Mouse (Mus musculus) monocyte, adult 5-6 weeks (primary cell): Measurements from ENCODE around the gene Exph5. TPM values are rescaled to one million over a fixed set of nuclear protein-coding genes. Genes with fewer than 3 reads are reported as not detected.

ENCODE experiments used
- ATAC-seq: fragments of 153-309, 156-312 bp; replicated peaks from 2 replicates; pipeline ENCODE4 v1.8.0; 2017; ENCODE audit warnings: mild to moderate bottlenecking; ENCODE audit not compliant: low TSS enrichment, insufficient number of reproducible peaks, severe bottlenecking, poor library complexity, low FRiP score
- total RNA-seq: library from RNA; stranded (forward); fragments of 200-1000, 200-491, 200-594 nt; gene quantifications from 3 replicates; pipeline ENCODE4 v1.2.3, GENCODE M21; 2017

Exph5 gene
- total RNA-seq, 1 experiment from 2014 or later: not detected

GRCm38 (mm10) chr9:53307904-53308303 lies 6.4 kb downstream of the Exph5 start:
- no peak for ATAC-seq

DNA sequence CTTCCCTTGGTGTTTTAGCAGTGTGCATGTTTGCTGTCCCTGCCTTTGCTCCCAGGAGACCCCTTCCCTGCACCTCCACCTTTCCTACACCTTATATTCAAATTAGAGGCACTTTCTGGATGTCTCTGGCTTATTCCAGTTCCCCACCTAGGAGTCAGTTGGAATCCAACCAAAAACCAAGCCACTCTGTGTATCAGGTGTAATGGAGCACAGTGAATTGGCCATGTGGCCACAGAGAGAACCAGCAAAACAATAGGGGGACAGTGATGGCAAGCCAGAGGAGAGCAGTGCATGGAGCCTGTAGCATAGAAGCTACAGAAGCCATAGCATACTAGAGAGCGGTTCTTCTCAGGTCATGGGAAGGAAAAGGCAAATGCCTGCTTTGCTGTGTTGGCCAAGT lies 11.5 kb downstream of the Exph5 start:
- no peak for ATAC-seq

DNA sequence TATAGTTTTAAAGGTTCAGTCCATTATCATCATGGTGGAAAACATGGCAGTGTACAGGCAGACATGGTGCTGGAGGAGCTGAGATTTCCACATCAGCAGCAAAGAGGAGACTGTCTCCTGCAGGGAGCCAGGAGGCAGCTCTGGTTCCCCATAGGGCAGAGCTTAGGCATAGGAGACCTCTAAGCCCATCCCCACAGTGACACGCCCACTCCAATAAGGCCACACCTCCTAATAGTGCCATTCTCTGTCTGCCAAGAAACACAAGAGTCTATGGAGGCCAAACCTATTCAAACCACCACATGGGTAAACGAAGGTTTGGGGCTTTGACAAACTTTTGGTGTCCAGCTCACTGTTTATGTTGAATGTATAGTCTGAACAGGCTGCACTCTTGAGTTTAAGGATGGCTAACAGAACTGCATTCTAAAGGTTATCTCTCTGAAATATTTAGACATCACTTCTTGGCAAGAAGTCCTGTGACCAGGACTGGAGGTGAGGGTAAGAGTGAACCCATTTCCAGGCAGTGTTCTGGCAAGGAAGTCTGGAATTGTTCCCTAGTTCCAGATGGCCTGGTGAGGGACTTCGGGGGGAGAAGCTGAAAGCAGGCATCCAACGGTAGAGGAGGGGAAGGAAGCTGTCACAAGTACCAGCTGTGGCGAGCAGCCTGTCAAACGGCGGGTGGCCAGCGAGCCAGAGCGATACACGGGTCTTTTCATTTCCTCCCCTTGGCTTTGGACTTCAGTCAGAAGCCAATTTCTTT lies 19.6 kb downstream of the Exph5 start:
- no peak for ATAC-seq

DNA sequence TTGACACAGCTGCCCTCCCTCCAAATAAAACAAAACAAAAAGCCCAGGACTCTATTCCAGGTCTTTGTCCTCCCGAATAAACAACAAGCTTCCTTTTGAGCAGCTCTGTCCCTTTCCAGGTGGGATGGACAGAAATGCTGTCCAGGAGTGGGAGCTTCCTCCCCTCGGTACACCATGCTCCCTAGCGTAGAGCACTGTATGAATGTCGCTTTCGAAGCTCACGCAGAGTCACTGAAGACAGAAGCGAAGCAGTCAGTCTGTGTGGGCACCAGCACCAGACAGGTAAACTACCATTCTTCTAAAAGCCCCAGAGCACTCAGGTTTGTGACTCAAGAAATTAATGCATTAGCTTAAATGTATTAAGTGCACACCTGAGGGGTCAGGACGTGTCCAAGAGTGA lies 20.2 kb downstream of the Exph5 start:
- no peak for ATAC-seq

DNA sequence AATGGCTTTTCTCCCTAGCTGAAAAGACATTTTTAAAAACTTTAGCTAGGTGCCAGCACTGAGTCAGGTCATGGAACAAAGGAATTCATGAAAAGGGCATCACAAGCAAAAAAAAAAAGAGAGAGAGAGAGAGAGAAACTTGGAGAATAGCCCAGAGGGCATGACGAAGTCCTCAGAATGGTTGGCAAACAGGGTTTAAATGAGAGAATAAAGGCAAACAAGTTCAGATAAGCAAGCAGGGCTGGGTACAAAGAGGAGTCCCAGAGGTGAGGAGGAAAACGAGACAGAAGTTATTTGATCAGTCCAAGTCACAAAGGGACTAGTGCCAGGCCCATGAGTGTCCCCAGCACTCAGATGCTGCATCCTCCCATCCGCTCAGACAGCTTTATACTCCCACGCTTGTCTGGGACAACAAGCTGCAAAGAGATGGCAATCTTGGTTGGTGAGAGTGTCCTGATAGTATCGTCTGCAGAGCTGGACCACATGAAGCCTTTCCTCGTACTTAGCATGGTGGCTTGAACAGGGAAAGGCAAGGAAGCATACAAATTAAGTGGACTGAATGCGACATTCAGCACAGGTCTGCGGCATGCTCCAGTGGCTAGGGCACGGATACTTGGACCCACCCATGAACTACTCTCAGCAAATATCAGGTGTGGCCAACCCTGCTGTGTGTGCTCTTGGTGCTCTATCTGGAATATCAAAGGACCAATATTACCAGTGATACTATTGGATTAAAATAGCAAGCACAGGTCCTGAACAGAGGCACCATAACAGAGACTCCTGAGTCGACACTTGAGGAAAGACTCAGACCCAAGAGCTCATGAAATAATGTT lies 22.2 kb downstream of the Exph5 start:
- no peak for ATAC-seq

DNA sequence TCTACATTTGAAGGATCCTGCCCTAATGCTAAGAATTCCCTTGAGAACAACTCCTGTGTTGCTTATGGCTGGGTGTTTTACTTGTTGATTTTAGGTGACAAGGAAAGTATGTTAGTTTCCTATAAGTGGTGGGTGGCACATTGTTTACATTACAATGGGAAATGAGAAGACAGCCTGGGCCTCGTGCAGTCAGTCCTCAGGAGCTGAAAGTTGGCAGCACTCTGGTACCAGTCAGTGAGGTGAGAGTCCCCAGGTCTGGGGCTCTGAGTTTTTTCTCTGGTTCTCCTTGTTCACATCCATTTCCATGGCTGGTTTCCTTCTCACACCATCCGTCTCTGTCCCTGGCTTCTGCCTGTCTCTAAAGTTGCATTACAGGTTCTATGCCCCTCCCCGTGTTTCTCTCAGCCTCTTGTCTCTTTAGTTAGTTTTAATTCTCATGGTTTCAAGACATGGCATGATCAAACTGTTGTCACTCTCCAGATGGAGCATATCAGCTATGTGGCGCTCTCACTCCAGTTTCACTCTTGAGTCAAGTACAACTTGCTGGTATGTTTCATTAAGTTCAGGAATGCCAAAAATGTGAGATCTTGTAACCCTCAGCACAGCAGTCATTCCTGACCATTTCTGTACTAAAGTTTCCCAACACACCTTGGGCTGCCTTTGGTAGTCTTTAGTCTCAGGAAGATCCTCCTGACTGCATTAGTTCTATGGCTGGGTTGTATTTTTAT lies 24.1 kb downstream of the Exph5 start:
- no peak for ATAC-seq

DNA sequence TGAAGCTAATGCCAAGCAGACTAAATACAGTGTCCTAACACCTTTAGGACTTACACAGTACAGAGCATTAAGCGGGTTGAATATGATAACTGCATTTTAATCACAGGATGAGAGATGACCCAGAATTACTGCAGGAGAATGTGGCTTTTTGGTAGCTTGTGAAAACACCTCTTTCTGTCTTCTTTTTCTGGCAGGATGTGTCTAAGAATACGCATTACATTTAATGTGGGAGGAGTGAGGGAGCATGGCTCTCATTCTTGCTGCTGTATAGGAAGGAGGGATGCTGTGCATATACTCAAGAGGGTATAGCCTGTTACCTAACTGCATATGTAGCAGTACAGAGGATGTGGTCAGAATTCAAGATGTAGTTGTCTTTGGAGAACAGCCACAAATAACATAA lies 26.7 kb downstream of the Exph5 start:
- no peak for ATAC-seq

DNA sequence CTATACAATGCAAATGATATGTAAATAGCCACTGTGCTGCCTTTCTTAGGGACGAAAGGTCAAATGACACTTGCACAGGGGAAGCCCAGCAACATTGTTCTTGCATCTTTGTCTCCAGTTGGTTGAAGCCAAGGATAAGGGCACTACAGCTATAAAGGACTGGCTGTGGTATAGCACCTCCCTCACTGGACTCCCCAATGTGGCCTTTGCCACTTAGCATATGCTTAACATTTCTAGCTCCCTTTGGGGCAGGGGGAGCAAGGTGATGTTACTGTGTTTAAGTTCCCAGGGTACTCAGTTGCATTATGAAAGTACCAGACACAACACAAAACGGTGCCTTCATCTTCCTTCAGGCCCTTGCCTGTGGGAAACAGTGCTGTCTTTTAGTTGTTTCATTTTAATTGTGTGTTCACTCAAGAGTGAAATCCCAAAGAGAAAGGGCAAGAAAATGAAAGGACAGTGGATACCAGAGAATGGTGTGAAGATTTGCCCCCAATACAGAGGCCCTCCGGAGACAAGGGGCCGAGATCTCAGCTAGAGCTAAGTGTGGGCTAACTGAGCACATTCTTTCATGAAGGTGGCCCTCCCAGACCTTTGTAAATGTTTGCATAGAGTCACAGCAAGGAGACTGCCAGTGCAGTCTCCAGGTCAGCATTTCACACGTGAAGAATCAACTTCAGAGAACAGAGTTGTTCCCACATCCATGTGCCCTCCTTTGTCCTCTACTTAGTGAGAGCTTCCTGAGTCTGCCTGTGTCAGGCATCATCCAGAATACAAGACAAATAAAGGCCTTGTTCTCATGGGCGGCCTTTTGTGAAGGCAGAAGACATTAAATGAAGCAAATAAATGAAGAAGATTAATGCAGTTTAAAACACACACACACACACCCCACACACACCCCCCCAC lies 28.1 kb downstream of the Exph5 start:
- no peak for ATAC-seq

- no peak for ATAC-seq
Observed at GRCm38 (mm10) chr9:53330247-53330646, 28.8 kb downstream of the Exph5 start.

GRCm38 (mm10) chr9:53333436-53333835 lies 32.0 kb downstream of the Exph5 start:
- no peak for ATAC-seq

DNA sequence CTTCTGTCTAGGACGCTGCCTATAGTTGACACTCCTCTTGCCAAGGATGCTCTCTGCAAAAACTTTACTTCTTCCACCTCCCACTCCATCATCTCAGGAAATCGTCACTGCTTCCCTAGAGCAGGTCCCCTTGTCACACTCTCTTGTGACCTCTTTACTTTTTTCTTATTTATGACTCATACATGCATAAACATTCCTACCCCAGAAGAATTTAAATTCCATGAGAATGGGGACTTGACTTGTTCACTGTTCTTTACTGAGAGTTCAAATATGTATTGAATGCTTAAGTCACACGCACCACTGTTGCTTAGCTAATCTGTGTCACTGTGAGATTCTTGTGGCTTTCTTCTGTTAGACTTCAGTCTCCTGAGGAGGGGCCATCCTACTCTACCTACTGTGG lies 33.7 kb downstream of the Exph5 start:
- ATAC-seq: no peak

DNA sequence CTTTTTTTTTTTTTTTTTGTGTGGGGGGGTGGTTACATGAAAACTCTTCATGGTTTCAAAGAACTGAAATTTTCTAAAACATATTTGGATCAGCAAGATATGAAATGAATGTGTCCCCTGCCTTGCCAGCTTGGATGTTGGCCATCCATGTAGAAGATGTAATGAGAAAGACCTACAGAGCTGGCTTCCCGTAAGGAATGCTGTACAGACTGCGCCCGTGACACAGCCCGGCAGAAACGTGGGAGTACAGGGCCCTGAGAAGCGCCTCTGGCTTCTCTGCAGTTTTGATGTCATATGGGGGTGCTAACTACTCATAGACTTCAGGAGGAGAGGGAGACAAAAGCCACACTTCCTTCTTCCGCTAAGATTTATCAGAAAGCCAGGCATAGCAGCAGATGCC lies 38.1 kb downstream of the Exph5 start:
- ATAC-seq: no peak

DNA sequence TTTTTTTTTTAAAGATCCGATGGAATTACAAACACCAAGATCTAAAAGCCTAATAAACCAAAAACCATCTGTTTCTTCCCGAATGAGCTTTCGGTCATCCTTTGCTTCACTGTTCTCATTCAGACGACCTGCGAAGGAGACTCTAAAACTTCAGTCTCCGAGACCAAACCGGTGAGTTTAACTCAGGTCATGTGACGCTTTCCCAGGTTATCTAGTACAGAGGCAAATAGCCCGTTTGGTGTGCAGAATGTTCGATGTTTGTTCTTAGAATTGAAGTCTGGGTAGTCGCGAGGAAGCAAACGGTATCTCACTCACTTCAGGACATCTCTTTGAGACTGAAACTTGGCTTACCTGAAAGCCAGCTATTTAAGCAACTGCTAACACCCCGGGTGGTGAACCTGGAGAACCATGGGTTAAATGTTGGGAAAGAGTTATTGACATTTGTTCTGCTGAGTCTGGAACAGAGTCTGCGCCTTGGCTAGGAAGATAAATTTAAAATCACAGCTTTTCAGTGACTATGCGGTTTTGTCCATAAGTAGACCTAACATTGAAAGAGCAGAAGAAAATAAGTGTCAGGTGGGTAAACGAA lies 39.0 kb downstream of the Exph5 start:
- no peak for ATAC-seq

GRCm38 (mm10) chr9:53340969-53341368 lies 39.5 kb downstream of the Exph5 start:
- ATAC-seq: no peak

DNA sequence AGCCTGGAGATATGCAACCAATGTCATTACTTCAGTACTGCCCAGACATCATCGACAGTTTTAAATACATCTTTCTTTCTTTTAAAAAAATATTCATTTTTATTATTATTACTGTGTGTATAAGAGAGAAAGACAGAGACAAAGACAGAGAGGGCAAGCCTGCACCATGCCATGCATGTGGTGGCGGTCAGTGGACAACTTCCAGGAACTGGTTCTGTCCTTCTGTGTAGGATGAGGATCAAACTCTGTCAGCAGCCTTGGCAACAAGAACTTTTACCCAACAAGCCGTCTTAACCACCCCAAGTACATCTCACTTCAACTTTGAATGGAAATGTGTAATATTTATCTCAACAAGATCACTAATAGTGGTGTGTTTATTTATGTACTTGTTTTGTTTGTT lies 40.5 kb downstream of the Exph5 start:
- no peak for ATAC-seq

DNA sequence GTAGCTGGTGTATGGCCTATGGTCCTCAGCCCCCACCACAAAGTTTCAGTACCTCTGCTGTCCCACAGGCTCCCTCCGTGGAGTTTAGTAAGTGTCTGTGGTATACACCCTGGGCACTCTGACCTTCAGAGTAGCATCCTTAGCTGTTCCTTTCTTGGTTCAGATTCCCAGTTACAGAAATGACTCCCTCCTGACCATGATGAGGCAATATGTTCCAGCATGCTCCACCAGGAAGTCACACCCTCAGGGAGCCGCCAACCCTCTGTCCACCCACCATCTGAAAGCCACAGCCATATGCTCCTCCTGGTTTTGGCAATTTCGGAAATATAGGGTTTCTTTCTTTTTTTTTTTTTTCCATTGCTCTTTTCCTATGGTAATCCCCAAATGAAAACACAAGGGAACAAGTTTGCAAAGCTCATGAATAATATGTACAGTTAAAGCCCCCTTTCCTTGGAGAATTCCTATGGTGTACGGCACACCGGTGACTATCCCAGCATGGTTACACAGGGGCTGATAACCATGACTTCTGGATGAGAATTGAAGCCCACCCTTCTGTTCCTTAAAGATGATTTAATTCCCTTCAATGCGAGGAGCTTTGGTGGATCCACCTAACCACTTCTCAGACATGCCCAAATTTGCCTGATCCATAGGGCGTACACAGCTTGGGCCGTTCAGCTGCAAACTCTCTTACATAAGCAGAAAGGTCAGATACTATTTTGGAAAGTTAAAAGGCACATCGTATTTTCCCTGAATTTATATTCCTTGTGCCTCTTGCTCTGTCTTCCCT lies 43.4 kb downstream of the Exph5 start:
- no peak for ATAC-seq

DNA sequence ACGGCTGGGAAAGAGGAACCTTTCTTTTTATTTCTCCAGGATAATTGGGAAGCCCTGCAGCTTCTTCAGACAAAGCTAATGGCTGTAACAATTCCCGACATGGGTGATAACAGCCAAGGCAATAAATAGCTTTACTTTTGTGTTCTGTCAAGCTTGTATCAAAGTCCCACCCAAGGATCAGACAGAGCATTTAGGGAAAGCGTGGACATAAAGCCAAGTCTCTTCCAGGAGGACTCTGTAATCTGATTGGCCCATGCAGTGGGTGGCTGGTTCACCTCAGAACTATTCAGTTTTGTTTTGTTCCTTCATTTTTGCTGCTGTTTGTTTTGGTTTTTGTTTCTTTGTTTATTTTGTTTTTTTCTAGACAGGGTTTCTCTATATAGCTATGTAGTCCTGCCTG lies 44.3 kb downstream of the Exph5 start:
- no peak for ATAC-seq

DNA sequence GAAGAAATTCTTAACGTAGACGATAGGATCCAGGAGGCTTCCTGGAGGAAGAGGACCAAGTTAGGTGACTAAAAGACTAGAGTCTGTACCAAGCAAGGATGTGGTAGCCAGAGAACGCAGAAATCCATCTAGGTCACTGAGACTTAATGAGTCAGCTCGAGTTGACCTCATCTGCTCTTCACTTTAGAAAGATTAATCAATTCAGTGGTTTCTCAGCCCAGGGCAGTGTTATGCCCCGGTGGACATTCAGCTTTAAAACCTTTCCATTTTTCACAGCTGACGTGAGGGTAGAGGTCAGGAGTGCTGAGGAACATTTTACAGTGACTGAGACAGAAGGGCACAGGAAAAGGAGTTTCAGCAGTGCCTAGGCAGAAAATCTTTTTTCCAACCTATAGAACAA lies 44.9 kb downstream of the Exph5 start:
- no peak for ATAC-seq
